Mouse (Mus musculus): ENCODE data around the gene Samsn1.

DNA sequence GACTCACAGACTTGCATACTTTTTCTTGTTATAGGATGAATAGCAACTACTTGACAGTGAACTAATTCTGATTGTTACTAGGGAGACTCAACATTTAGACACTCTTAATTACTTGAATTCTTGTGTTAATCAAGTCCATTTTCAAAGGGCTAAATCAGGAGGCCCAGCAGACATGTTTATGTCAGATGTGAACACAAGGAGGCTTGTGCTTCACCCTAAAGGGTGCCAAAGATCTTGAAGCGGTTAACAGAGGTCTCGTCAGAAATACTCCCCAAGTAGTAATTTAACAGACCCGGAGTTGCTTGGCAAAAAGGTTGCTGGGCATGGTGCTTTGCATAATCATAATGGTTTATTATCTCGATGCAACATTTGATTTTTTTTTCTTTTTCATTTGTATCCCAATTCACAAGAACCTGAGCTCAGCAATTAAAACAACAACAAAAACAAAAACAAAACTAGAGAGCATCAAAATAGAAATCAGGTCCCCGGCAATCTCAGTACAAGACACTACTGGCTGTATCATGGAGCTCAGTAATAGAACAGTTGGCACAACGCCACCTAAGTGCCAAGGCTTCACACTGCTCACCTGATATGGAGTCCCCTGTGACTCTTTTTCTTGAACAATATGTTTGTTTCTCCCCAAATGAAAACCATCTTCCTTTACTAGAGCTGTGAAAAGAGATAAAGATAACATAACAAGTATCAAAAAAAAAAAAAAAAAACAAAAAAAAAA is 51.6 kb downstream of the Samsn1 start:
- TF ChIP-seq CTCF (IDR thresholded peaks at IDR 0.05; ENCODE audit: low read depth, low read length) = no peak
- no peak for TF ChIP-seq GATA2 (IDR thresholded peaks at IDR 0.05; ENCODE audit: borderline replicate concordance, low read depth, low read length)
- TF ChIP-seq GATA1 (IDR thresholded peaks at IDR 0.05; ENCODE audit: borderline replicate concordance, low read length) = no peak
- TF ChIP-seq POLR2AphosphoS5 (IDR thresholded peaks at IDR 0.05; ENCODE audit: insufficient replicate concordance, low read depth, low read length) = no peak
